Mouse (Mus musculus) 416B (cell line): Measurements from ENCODE around the gene Atr.
A peak's percentile ranks its signal among the peaks of the same experiment; 100 is the strongest.

Experiments used
- DNase-seq: peaks from one replicate; pipeline ENCODE4 v3.0.0; 2011; ENCODE audit warnings: low read depth

Gene Atr

DNA sequence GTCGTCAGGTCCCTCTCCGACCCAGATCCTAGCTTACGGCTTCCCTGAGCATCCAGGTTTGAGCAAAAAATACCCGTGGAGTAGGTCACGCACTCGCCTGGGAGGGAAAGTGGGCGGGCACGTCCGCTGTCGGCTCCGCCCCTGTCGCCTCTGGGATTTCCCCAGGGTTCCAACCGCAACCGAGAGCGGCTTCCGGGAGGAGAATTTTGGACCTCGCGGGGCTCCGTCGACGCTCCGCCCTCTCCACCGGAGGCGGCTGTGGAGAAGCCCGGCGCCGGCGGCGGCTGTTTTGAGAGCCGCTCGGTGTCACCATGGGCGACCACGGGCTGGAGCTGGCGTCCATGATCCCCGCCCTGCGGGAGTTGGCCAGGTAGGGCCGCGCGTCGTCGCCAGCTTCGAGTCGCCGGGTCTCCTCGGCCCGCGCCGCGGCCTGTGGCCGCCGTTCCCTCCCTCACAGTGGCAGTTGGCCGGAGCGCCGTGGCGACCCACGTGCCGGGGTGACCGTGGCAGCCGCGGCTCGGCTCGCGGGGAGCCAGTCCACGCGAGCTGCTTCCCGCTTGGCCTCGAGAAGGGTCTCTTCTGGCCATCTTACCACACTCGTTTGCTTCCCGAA, at the start of gene Atr:
TSS of gene Atr (plus strand) at position 184 of the 613 bp plus-strand sequence.
- peak; percentile 91 for DNase-seq

DNA sequence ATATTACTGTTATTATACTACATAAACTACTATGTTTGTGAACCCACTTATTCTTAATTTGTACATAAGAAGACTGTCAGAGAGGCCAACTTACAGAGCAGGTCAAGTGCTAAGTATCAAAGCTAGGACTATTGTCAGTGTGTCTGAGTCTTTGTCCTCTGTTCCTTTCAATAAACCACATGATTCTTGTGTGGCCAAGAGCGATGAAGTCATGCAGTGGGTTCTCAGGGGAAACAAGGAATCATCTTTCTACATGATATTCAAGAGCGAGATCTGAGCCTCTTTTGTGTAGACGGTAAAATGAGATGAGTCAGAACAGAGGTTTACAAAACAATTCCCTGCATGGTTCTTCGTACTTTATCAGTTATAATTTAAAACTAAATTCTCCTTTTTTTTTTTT, 47.8 kb upstream of the Atr start:
- DNase-seq = no peak

DNA sequence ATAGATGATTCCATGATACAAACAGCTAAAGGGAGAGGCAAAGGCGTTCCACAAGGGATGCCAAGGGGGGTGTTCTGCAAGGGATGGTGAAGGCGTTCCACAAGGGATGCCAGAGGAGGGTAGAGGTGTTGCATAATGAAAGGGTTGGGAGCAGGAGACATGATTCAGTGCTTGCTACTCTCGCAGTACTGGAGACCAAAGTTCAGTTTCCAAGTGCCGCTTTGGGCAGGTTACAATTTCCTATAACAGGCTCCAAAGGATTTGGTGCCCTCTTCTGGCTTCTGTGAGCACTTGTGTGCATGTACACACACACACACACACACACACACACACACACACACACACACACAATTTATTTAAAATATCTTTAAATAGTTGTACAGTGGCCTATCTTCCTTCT, 45.6 kb upstream of the Atr start:
- DNase-seq = no peak

DNA sequence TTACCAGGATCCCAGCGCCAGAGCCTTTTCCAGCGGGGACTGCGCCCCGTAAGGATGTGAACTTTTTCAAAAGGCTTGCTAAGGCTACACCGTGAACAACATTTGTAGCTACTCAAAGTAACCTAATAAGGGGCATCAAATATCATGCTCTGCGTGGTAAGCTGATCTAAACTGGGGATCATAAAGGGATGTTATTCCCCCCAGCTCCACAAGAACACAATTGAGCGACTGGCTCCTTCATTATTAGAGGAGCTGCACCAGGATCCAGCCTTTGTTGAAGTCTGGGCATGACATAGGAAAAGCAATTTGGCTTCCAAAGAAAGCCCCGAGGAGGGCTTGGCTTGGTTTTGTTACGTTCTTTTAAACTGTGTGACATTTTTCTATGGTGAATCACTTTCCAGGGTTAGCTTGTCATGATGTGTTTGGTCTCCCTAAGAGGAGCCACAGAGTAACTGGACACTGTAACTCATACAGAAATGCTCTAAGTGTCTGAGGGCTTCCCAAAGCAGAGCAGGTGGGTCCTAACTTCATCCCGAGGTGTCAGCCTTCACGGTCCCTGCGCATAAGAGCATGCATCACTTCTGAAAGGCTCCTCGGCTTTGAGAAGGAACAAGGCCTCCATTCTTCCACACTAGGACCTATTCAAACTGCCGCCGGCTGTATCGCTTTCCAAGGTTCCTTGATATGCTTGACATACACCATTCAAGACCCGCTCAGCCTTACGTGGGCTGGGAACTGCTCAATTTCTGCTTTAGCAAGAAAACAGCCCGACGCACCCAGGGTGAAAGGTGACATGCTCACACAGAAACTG, 43.5 kb upstream of the Atr start:
- DNase-seq = no peak

DNA sequence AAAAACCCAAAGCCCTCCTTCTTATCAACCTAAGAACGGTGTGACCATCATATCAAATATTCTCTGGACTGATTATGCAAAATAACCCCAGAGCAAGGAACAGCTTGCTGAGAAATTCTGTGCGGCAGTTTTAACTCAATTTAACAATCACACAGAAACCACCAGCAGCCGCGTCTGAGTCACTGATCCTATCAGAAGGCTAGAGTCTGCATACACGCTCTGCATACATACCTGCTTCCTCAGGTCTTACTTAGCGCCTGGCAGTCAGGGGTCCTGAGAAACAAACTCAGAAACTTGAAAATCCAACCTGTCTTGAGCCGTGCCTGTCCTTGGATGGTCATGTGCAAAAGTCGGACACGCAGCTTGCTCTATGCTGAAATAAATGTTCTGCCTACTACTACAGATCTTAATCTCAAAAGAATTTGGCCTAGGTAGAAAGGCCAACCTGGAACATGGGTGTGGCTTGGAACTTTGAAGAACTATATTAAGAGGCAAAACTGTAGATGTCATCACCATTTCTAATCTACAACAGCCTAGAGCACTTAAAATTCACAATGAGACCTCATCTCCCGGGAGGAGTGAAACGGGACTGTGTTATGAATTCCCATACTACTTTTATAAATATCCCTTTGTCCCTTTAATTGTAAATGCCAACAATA, 42.3 kb upstream of the Atr start:
- peak; percentile 42 for DNase-seq

DNA sequence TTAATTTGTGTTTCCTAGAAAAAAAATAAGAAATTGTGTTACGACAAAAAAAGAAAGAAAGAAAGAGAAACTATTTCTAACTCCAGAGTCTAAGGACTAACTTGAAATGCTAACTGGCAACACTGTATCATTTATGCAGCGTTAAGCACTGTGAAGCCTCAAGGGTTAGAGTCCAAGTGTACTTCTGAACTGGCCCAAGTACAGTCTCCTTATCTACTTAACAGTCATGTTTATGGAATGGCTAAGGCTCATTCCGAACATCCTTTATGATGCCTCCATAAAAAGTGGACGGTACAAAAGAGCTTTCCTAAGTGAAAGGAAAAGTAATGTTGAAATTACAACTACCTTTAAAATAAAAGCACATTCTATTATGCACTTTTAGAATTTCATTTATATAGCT, 41.7 kb upstream of the Atr start:
- DNase-seq = no peak

DNA sequence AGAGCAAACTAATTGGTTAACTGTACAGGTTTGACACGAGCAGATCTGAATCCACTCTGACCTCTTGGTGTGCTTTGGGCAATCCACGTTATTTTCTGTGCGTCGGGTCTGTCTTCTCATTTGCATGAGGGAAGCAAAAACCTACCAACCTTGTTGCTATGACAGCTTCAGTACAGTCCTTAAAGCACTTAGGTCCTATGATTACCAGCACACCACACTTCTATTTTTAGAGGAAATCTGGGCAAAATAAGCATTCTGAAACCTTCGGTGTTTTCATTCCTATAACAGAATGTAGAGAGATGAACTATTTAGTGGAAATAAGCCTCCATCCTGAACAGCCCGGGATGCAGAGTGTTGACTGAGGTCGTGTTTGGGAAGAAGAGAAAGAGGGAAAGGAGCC, 34.9 kb upstream of the Atr start:
- no peak for DNase-seq

DNA sequence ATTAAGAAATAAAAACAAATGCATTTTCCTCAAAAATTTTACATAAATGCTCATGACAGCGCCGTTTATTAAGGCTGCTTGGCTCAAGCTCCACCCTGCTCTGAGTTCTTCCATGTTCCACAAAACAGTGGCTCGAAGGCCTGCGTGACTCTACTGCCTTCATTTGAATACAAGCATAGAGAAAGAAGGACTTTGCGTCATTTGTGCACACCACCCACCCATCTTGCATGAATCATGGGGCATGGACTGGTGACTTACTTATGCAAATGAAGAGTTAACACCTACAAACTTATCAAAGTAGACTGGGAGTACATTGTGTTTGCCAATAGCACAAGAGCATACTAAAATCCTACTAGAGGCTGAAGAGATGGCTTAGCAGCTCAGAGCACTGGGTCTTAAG, 29.8 kb upstream of the Atr start:
- DNase-seq = no peak

DNA sequence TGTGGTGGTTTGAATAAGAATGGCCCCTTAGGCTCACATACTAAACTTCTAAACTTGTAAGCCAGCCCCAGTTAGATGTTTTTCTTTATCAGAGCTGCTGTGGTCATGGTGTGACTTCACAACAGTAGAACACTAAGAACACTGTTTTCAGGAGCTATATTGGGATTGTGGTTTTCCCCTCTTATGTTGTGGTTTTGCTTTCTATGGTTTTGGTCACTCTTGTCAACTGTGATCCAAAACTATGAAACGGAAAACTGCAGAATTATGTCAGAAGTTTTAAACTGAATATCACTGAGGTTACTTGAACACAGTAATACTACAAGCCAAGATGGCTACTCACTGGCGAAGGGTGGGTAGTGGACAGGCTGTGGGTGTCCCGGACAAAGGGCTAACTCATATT, 24.6 kb upstream of the Atr start:
- peak; percentile 84 for DNase-seq

DNA sequence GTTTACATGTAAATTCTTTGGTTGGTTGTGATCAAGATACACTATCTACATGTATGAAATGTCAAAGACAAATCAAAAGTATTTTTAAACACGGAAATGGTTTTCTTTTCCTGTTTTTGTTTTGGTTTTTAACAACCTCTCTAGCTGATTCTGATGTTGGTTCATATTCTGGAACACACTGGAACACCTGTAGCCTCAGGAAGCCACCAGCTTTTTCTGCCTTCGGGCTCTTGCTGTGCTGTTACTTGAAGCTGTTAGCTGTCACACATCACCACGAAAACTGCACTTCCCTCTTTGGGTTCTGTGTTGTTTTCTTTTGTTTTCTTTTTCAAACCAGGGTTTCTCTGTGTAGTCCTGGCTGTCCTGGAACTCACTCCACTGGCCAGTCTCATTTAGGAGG, 22.6 kb upstream of the Atr start:
- peak; percentile 9 for DNase-seq

DNA sequence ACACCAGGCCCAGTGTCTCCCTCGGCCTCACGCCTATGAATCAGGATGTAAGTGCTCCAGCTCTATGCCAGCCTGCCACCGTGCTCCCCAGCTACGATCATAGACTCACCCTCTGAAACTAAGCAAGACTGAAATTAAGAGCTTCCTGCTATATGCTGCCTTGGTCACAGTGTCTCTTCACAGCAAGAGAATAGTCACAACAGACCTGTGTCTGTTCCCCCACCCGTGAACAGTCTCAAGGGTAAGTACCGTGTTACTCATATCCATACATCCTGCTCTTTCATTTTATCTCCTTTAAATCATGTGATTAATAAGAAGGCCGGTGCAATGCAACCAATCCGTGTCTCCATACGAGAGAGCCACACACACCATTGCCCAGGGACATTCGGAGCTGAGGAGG, 21.7 kb upstream of the Atr start:
- no peak for DNase-seq

DNA sequence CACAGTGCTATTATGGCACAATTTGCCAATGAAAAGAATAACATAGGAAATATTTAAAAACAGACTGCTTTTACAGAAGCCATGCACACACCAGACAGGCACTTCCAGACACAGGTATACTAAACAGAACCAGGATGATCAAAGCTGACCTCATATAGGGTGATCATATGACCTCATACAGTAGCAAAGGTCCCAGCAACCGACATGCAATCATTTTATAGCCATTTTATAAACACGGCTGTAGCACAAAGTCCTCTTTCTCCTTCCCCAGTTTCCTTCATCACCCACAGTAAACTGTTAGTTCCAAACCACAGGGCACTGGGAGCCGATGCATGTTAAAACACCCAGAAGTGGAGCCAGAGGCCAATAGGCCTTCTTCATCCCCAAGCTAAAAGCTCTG, 18.0 kb upstream of the Atr start:
- DNase-seq = no peak

DNA sequence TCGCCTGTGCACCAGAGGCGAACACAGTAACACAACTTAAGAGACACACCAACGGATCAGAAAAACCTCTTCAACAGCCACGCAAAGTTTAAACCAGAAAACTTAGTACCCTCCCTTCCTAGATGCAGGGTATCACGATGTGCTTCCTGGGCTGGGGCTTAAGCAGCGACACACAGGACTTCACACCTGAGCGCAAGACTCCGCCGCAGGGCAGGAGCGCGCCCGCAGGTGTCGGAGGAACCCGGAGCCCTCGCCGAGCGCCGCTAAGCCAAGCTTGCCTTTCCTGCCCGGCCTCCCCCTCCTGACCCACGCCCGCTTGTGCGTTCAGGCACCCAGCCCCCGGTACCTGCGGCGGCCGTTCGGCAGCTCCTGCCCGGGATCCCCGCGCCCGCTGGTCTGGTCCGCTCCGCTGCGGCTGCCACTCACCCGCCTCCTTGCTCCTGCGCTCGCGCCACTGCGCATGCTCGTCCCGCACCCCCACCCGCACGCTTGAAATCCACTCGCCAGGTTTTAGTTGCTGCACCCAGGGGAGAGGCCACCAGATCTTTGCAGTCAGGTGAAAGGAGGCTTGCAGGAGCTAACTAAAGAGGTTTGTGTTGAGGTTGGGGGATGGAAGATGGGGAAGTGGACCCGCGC, 12.5 kb upstream of the Atr start, which contains the start of gene Pls1:
TSS of gene Pls1 (minus strand) at position 487 of the 636 bp plus-strand sequence.
- DNase-seq = no peak

DNA sequence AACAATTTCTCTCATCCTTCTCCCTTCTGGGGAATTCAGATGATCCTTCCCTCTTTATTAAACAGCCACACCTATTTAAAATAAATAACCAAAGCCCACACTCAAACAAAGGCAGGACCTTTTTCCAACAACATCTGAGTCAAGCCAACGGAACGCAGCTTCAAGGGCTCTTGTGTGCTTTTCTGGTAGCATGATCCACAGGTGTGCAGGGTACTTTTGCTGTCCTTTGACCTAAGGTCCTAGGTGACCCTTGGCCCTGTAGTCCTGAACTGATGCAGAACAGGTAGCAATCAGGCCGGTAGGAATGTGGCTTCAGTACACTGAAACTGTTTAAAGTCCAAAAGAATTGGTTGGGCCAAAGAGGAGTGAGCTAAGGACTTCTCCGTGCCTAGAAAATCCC, 11.7 kb upstream of the Atr start:
- no peak for DNase-seq

DNA sequence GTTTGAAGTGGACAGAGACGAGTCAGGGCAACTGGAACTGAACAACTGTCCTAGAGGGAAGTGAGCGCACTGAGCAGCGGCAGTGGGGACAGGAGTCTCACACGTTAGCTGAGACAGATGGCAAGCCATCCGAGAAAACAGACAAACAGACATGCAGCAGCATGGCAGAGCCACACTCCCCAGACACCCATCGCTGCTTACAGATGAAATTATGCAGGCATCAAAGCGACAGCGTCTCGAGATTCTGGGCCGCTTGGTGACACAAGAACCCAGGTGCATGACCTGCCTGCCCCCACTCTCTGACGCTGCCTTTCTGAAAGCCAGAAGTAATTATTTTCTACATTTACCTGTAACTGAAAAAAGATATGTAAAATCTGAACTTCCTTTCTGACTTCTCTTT, 5.7 kb upstream of the Atr start:
- no peak for DNase-seq

DNA sequence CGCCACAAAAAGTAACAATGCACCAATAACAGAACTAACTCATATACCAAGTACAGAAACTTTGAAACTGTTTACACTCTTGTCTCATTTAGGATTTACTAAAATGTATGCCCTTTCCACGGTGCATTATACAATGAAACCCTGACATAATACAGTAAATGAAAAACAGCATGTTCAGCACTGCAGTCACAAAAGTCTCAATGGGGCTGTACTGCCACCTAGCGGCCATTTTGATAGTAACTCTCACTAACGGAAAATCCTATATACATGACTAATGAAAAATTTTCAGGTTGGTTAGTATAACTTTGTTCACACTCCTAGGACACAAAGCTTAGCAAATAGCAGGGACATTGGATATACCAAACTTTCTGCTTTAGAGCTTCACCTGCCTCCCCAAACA, 4.5 kb upstream of the Atr start:
- peak; percentile 83 for DNase-seq

DNA sequence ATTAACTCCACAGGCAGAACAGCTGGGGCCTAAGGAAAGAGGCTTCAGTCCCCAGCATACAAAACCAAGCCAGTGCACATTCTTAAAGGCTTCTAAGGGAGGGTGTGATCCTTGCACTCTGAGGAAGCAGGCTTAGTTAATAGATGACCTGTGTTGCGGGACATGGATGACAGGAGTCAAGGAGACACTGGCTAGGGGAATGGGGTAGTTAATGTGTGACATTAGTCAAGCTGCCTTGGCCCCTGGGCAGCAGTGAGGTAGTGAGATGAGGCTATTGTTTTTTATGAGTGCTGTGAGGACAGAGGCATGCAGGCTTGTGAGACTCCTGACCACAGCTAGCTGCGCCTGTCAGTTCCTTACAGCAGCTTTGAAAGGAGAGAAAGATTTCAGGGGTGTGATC, 2.5 kb upstream of the Atr start:
- no peak for DNase-seq

DNA sequence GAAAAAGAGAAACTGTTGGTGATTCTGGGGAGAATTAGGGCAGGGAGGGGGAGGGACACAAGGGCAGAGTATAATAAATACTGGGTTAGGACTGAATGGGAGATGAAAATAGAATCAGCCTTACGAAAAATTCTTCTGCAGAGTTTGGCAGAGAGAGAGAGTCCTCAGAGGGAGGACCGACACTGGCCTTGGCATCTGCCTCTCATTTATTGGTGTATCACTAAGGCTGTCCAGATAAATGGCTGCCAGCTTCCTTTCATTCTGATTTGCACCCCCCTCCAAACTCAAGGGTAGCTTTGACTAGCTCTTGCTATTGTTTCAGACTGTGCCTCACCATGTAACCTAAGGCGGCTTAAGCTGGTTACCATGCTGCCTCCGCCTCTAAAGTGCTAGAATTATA, 1.4 kb upstream of the Atr start:
- DNase-seq = no peak

DNA sequence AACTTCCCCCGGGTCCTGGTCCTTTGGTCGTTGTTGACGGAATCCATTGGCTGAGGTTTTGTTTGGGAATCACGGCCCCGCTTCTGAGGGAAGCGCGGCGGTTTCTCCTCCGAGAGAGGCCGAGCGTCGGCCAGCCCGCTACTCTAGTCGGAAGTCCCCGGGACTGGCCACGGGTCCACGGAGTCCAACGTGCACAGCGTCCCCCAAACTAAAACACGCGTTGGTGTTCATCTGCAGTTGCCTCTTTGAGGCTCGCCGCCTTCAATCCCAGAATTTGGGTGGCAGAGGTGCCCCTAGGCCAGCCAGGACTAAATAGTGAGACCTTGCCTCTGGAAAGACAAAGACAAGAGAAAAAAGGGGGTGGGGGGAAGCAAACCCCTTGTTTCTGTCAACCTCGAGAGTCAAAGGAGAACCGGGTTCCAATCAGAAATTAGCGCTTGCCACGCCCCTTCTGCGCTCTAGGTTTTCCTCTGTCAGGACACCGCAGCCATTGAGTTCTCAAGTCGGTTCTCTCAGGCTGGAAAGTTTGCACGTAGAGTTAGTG, 702 bp downstream of the Atr start:
- peak; percentile 91 for DNase-seq

DNA sequence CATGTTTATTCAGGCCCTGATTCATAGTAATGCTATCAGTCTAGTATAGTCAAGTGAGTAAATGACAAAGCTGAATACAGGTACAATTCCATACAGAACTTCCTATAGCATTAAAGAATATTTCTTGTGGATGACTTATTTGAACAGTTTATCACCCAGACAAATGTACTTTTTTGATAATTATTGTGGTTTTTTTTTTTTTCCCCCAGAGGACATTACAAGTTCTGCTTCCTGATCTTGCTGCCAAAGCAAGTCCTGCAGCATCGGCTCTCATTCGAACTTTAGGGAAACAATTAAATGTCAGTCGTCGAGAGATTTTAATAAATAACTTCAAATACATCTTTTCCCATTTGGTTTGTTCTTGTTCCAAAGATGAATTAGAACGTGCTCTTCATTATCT, 20.8 kb downstream of the Atr start:
- no peak for DNase-seq

DNA sequence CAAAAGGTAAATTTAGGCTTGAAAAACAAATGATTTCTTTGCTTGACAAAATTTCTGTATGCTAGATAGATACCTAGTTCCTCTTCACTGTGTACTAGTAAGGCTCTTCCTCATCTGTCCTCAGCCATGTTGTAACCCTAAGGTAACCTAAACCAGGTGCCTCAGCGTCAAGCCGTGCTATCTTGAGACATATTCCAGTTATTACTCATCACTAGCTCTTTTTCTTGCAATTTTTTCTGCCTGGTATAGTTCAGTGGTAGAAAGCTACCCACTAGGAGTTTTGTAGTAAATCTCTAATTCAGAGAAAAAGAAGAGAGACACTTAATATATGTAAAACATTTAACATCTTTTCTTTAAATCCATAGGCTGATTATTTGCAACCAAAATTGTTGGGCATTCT, 25.4 kb downstream of the Atr start:
- DNase-seq = no peak

DNA sequence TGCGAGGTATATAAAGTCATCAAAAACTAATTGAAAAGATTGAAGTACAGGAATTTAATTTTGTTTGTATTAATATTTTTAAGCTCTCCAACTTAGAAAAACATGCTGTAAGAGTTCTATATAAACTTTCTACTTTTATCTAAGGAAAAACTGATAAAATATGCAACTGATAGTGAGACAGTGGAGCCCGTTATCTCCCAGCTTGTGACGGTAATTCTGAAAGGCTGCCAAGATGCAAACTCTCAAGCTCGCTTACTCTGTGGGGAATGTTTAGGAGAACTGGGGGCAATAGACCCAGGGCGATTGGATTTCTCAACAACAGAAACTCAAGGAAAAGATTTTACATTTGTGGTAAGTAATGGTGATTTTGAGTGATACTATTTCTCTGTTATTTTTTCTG, 40.0 kb downstream of the Atr start:
- DNase-seq = no peak

DNA sequence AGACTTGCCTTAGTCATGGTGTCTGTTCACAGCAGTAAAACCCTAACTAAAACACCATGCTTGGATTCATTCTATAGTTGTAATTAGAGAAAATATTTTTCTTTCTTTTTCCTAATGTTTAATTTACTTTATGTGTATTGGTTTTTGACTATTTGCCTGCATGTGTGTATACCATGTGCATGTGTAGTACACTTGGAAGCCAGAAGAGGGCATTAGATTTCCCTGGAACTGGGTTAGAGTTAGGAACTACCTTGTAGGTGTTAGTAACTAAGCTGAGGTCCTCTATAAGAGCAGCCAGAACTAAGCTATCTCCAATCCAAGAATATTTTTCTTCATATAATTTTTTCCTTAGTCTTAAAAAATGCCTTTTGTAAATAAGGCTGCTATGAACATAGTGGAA, 75.5 kb downstream of the Atr start:
- DNase-seq = no peak
